Mouse (Mus musculus) right cerebral cortex, adult 2 months (tissue): Measurements from ENCODE around the gene Lgalsl.

Source experiments
- DNase-seq, 2 experiments: peaks; one replicate each; pipeline ENCODE4 v3.0.0; 2021 to 2022; ENCODE audit warnings: low spot score in 2 of 2

Lgalsl gene

DNA sequence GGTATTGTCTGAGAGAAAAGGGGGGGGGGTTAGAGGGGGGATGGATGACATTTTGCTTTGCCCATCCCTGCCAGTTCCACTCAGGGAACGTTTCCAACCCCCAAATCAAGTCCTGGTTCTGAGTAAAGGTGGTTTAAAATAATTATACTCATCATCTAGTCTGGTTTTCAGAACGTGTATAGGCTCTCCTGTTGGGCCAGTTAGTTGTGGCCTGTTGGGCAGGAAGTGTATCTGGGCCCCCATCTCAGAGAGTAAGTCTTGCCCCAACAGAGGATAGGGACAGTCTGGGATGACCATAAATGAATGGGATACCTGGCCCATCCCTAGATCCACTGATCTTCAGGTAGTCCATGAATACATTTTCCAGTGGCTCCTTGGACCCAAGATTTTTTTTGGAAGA is 48.2 kb downstream of the Lgalsl start:
- DNase-seq, result no peak

DNA sequence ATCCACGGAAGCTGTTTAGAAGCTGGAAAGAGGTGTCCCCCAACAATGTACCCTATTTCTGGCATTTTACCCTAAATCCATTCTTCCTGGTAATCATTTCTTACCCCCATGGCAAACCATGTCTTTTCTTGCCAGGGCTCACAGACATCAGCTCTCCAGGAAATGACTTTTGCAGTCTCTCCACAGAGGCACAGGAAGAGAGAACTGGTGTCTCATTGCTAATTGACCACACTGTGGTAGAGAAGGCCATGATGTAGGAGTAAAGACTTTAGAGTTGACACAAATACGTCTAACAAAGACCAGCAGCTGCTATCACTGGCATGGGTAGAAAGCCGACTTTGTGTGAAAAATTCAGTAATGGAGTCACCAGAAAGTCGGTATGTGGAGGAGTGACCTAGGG is 50.5 kb downstream of the Lgalsl start:
- no peak for DNase-seq

DNA sequence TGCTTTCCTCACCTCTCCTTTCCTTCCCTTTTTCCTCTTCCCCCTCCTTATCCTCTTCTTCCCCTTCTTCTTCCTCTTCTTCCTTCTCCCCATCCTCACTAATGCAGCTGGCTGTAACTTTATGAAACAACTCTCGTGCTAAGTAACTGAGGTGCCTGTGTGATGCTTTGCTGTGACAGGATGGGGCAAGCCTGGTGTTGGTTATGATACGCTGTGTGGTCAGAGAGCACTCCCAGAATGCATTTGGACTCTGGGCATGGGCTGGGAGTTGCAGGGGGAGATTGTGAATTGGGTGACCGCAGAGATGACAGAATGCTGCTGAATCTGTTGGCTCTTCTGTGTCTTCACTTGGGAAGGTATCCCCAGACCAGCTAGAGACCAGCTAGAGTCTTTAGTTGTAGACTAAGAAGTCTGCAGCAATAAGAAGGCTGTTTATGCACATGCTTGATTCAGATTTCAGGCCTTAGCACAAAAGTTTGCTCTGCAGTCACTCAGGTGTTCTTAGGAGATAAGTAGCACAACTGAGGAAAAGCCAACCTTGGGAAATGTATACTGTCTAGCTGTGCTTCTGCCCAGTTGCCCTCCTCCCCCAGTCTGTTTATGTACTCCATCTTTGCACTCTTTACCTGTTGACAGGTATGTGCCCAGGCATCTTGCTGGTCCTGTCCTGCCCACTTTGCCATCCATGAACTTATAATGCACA is 51.8 kb downstream of the Lgalsl start:
- DNase-seq, result no peak

DNA sequence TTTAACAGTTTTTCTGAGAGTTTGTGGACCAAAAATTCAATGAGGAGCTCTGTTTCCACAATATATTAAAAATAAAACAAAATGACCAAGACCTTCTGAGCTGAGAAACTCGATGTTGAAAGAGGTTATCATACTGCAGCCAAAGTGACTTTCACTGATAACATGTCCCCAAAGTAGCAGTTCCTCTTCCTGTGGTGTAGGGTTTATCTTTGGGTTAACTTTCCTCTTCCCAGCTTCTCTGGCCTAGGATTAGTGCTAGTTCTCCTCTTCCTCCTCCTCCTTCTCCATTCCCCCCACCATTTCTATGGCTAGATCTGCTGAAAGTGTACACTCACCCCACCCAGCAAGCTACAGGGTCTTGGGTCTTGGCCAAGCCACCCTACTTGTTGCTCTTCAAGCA is 52.6 kb downstream of the Lgalsl start:
- DNase-seq, result no peak

DNA sequence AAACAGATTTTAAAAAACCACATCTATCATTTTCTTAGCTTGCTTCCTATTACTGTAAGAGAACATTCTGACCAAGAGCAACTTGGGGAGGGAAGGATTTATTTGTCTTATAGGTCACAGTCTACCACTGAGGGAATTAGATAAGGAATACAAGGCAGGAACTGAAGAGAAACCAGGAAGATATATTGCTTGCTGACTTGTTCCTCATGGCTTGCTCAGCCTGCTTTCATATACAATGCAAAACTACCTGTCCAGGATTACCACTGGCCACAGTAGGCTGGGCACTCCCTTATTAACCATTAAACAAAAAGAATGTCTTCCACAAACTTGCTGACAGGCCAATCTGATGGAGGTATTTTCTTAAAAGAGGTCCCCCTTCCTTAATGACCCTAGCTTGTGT is 54.2 kb downstream of the Lgalsl start:
- DNase-seq, result no peak
